Mouse (Mus musculus) mouse trophoblast stem cell (cell line): Measurements from ENCODE around the gene Myo1h.

Source experiments
- in situ Hi-C, 2 experiments: fragments of 300-500 bp; cut with MseI, MboI; formaldehyde crosslinking; loops; 2 replicates in 1 of 2; 3 replicates in 1 of 2; pipeline ENCODE4 v1.15.1; 2025

The Myo1h gene

DNA sequence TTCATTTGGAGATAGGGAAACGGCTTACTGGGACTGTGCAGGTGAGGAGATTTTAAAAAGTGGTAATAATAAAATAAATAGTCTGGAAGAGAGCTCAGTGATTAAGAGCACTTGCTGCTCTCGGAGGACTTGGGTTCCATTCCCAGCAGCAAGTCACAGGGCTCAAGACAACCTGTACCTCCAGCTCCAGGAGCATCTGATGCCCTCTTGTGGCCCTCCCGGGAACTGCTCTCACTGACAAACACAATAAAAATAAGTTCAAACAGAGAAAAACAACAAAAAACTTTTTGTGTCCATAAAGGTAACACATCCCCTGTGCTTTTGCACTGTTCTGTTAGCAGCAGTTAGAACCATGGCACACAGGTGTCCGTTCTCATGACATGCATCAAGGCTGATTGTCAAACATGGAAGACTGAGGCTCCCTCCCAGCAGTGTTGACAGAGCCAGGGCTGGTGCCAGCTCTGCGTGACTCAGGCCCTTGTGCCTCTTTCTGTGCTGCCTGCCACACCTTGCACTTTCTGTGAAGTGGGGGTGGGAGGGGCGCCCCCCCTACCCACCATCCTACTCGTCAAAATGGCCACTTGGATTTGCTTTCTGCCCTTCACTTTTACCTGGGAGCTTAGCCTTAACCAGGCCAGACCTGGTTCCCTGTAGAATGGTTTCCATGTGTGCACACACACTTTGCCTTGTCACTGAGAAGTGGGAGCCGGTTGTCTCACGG is 94.4 kb downstream of the Myo1h start:
- in situ Hi-C loops: no loop called here

DNA sequence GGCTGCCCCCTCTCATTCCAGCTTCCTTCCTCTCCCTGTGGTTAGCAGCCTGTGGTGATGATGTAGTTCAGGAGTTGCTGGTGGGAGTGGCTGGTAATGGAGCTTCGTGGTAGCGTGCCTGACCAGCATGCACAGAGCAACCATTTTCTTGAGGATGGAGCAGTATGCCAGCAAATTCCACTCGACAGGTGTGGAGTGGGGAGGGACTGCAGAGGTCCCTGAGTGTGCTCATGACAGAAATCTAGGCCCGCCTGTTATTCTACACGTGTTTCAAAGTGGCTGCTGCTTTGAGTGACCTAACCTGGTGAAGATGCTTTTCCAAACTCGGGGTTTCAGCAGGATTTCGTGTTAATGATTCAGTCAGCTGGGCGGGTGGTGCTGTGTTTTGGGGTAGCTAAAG is 95.5 kb downstream of the Myo1h start:
- in situ Hi-C loops: no loop called here

DNA sequence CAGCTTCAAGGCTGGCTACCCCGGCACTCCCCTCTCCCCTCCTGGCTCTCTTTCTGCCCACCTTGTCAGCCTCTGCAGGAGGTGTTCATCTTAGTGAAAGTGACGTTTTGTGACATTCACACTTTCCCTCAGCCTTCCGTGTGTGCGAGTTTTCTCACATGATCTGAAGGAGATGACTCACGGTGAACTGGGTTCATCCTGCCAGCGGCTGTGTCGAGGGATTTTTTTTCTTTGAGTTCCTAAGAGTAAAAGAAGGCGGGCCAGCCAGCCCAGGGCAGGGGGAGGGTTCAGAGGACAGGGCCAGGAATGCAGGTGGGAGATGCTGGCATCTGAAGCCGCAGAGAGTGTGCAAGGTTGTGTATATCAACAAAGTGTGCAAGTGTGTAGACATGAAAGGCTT is 104.2 kb downstream of the Myo1h start:
- in situ Hi-C loops: no loop called here

DNA sequence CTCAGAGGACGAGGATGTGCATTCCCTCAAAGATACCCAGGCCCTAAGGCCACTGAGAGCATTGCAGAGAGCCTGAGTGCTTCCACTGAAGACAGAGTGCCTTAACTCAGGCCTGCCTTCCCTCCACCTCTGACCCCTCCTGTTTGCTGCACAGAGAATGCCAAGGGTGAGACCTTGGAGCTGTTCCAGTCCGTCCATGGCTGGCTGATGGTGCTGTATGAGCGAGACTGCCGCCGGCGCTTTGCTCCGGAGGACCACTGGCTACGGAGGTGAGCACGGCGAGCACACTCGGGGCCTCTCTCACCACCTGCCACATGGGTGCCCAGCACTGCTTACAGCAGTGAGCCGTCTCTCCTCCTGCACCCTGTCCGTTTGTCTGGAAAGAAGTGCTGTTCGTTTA is 117.6 kb downstream of the Myo1h start:
- in situ Hi-C loops: no loop called here

DNA sequence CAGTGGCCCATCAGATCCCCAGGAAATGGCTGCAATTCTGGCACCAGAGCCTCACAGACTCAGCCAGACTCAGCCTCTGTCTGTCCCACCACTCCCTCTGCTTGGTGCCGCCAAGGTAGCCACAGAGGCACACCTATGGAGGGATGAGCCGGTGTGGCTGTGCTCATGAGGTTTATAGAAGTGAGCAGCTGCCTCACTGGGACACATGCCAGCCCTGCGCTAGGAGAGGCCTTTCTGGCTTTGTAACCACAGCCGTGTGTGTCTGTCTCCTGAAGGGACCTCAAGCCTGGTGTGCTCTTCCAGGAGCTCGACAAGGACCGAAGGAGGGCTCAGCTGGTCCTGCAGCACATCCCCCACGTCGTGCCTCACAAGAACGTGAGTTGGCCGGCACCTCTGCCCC is 118.3 kb downstream of the Myo1h start:
- in situ Hi-C loops: no loop called here

DNA sequence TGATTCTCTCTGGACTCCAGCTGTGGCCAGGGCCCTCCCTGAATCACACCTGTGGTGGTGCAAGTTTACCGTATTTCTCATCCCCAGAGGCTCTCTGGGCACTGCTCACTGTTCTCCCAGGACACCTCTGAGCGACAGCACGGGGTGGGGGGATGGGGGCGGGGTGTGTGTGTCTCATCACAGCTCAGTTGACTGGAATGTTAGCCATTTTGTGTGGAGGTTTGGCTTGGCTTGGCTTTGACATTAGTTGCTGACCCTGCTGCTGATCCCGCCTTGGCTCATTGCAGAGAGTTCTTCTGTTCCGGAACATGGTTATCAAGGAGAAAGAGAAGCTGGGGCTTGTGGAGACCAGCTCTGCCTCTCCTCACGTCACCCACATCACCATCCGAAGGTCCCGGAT is 118.8 kb downstream of the Myo1h start:
- in situ Hi-C loops: no loop called here

DNA sequence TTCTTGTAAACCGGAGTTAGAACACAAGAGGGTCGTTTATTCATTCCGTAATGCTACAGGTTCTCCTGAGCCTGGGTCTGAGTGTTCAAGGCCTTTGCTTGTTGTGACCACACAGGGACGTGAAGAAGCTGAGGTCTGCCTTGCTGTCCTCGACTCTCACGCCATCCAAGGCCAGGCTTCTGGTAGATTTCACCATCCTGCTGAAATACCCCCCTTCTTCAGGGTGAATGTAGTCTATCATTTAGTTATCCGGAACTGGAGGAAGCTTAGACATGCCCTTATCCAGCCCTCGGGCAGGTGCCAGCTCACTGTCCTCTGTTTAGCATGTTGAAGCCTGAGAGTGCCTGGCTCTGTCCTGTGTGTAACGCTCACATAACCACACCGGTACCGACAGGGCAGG is 119.9 kb downstream of the Myo1h start:
- in situ Hi-C loops: no loop called here

DNA sequence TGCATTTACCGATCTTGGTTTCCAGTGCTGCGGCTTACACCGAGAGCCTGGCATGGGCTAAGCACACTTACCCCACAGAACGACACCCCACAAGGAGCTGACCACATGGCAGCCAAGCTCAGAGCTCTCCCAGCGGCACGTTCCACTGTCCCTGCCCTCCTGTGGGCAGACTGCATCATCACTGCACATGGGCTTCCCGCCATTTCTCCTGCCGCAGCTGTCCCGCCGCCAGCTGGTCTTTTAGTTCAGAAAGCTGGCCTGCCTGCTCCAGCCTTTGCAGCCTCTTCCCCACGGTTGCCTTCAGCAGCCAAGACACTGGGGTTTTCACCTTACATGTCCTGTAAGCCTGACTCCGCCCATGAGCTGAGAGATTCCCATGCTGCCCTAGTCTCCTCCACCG is 121.5 kb downstream of the Myo1h start:
- in situ Hi-C loops: no loop called here

DNA sequence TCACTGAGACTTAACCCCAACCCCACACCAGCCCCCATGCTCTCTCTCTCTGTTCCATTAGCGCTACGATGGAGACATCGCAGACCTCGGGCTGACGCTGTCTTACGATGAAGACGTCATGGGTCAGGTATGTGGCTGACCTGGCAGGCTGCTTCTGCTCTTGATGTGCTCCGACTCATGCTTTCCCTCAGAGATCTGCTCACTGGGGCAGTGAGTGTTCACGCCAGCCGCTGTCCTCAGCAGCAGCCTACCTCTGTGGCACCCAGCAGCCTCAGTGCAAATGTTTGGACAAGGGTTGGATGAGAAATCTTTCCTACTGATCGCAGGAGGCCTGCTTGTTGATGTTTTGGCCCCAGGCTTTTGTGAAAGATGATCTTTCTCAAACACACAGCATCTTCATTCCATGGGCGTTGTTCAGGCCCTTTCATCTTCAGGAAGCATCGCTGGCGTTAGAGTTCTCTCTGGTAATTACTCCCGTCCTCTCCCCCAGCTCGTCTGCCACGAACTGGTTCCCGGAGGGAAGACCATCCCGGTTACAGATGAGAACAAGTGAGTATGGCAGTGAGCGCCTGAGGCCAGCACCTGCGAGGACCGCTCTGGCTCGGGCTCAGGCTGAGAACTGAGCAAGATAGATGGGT is 123.5 kb downstream of the Myo1h start:
- in situ Hi-C loops: no loop called here

DNA sequence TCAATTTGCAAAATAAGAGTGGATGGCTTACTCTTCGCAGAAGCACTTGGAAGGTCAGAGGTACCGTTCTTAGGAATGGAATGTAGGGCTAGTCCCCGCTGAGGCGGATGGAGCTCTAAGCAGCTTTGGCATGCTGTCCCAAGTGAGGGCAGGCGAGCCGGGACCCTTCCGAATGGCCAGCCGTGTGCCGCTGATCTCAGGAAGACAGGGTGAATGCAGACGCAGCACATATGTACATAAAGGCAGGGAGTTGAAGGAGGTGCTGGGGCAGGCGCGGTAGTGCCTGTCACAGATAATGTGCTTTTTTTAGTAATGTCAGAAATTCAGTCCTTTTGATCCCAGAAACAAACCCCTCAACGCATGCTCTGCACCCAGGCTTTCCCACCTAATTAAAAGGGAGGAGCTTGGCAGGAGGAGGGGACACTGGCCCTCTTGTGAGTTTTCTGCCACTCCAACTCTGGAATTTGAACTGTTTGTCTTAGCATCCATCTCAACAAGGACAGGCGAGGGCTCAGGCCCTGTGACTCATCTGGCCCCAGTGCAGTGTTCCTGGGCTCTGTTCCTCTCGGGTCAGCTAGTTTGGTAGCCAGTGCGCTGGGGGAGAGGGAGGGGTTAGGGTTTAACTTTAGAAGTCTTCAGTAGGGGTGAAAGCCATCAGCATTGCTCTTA is 124.2 kb downstream of the Myo1h start:
- in situ Hi-C loops: no loop called here
